Mouse (Mus musculus): Measurements from ENCODE around the gene Prdx4. TPM values are rescaled to one million over a fixed set of nuclear protein-coding genes. Genes with fewer than 3 reads are reported as not detected.
"Not testable (repeated sequence)": the region's sequence is repeated elsewhere in the genome, so short reads cannot be mapped to it uniquely, and the experiment has no call there.

The Prdx4 gene
- 48.8 and 55.7 TPM in 2 replicates for total RNA-seq (2017)

DNA sequence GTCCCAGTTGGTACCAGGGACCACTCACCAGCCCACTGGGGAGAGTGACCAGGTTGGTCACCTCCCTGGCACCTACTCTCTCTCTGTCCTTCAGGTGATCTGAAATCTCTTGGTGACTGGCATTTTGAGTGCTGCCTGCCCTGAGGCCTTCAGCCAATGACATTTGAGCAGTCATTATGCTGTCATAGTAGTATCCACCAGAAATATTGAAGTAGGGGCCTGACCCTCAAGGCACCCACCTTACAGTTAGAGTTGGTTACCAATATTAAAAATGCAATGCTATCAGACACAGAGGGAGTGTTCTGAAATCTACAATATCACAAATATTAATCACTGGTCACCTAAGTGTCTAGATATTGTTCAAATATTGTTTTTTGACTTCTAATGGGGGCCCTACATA, at the start of gene Prdx4:
Prdx4 (minus strand) TSS at position 101 of the 400 bp plus-strand sequence.
- ATAC-seq (replicated peaks; ENCODE audit: low read depth, poor library complexity, severe bottlenecking) = no peak

DNA sequence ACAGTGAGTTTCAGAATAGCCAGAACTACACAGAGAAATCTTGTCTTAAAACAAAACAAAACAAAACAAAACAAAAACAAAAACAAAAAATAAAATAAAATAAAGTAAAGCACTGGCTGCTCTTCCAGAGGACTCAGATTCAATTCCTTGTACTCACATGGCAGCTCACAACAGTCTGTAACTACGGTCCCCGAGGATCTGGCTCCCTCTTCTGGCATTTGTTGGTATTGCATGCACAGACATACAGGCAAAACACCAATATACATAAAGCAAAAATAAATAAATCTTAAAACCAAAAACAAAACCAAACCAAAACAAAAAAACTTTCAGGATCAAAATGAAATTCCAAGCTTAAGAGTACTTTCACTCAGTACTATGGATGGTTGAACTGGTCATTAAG, 36.0 kb upstream of the Prdx4 start:
- ATAC-seq (replicated peaks; ENCODE audit: low read depth, poor library complexity, severe bottlenecking) = peak; percentile 82

DNA sequence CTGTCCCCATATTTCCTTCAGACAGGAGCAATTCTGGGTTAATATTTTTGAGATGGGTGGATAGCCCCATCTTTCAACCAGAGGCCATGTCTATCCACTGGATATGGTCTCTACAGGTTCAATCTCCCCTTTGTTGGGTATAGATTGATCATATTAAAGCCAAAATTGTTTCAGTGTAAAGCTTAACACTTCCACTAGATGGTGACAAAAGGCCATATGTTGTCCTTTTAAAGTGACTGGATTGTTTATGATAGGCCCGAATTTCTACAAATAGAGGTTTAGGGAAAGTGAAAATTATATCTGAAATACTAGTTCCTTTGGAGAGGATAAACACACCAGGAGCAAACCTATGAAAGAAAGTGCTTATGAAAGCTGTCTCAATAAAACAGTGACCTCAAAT, 34.9 kb upstream of the Prdx4 start:
- ATAC-seq (replicated peaks; ENCODE audit: low read depth, poor library complexity, severe bottlenecking) = 0 out of 2 replicates have a peak, but pooled peaks have one; percentile 50

DNA sequence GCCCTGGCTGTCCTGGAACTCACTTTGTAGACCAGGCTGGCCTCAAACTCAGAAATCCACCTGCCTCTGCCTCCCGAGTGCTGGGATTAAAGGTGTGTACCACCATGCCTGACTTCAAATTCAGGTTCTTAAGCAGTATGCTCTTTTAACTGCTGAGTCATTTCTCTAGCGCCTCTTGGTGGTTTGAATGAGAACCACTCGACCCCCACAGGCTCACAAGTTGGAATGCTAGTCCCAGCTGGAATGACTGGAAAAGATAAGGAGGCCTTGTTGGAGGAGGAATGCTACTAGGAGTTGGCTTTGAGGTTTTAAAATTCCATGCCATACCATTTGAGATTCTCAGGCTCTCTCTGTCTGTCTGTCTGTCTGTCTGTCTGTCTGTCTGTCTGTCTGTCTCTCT, 29.6 kb upstream of the Prdx4 start:
- not testable (repeated sequence) for ATAC-seq (replicated peaks; ENCODE audit: low read depth, poor library complexity, severe bottlenecking)

DNA sequence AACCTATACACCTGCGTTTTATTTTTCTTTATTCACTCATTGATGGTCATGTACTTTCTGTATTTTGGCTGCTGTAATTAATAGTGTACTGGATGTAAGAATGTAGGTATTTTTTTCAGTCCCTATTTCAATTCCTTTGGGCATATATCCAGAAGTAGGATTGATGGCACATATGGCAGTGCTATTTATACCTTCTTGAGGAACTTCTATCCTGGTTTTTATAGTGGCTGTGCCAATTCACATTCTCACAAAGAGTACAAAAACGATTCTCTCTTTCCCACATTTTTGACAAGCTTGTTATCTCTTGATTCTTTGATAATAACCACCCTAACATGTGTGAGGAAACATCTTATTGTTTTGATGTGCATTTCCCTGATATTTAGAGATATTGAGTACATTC, 24.5 kb upstream of the Prdx4 start:
- no peak for ATAC-seq (replicated peaks; ENCODE audit: low read depth, poor library complexity, severe bottlenecking)

DNA sequence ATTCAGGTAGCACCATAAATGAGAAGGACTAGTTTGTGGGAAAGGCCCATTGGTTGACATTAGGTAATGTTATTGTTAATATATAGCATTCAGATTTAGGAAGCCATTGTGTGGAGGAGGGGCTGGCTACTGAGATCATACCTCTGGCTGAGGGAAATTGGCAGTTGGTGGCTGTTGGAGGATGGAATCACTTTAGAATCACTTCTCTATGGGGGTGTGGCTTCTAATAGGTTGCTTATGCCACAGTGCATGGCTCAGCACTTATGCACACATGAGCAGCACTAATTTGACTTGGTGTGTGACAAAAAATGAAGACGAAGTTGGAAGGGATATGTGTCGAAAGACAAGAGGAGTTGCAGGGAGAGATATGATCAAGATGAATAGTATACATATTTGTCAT, 5.7 kb upstream of the Prdx4 start:
- ATAC-seq (replicated peaks; ENCODE audit: low read depth, poor library complexity, severe bottlenecking) = peak; percentile 50; the same call in 1 of the 2 replicates

DNA sequence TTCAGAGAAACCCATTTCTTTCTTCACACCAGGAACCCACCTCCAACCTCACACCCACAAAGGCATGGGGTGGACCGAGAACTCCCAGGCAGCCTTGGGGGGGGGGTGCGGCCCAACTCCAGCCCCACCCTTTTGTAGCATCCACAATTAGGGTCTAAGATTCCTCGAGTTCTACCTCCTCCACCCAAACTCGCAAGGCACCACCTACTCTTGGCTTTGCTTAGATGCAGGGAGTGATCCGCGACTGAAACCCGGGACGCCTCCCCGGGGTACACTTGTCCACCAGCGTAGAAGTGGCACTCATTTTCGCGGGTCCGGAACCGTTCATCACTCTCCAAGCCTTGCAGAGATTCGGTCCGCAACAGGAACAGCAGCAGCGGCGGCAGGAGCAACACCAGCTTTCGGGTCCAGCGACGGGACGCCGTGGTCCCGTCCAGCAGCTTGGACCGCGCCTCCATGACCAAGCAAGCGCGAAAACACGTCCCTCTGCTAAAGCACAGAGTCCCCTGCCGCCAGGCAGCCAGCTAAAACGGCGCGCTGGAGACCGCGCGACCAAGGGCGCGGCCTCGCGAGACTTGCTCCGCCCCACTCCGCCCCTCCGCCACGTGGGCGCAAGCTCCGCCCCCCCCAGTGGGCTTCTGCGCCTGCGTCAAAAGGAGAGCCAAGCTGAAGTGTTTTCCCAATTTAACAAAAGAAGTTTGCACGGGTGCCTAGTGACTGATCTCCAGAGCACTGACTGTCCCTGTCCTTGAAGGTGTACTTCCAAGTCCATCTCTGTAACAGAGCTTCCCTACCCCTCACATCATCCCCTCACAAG, 2.4 kb downstream of the Prdx4 start:
- peak; percentile 93 for ATAC-seq (replicated peaks; ENCODE audit: low read depth, poor library complexity, severe bottlenecking)

DNA sequence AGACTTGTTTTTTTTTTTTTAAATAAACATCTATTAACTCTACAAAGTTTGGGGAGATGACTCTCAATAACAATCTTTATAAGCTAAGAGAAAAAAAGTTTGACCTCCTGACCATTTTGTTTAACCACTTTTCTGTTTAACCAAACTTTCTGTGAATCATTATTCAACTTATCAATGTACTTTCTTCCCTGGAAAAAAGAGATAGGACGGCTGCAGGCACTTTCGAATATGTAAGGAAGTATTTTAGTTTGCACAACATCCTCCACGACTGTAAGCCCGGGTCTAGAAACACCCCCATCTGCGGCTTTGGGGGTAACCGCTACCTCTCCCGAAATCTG, 3.0 kb downstream of the Prdx4 start:
- ATAC-seq (replicated peaks; ENCODE audit: low read depth, poor library complexity, severe bottlenecking) = no peak

DNA sequence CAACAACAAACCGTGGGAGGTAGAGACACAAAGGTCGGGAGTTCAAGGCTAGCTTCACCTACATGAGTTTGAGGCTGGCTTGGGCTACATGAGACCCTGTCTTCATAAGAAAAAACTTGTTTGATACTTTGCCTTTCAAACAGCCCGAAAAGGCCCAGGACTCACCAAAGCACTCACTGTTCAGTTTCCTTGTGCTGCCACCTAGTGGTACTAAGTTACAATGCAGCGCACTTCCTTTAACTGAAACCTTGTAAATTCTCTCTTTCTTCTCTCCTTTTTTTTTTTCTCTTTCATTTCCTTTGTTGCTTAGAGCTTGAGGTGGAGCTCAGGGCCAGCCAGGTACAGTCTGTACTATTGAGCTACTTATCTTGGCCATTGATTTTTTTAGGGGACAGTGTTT, 22.5 kb downstream of the Prdx4 start:
- ATAC-seq (replicated peaks; ENCODE audit: low read depth, poor library complexity, severe bottlenecking) = peak; percentile 91

DNA sequence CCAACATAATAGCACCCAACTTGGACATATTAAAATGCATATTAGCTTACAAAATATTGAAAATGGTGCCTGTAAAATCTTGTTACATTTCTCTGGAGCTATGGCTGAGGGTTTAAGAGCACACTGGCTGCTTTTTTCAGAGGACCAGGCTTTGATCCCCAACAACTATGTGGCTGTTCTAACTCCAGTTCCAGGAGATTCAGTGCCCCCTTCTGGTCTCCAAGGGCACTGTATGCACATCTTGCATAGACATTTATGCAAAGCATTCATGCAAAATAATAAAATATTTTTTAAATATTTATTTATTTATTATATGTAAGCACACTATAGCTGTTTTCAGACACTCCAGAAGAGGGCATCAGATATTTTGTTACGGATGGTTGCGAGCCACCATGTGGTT, 34.2 kb downstream of the Prdx4 start:
- ATAC-seq (replicated peaks; ENCODE audit: low read depth, poor library complexity, severe bottlenecking) = peak; percentile 62; the same call in 1 of the 2 replicates

DNA sequence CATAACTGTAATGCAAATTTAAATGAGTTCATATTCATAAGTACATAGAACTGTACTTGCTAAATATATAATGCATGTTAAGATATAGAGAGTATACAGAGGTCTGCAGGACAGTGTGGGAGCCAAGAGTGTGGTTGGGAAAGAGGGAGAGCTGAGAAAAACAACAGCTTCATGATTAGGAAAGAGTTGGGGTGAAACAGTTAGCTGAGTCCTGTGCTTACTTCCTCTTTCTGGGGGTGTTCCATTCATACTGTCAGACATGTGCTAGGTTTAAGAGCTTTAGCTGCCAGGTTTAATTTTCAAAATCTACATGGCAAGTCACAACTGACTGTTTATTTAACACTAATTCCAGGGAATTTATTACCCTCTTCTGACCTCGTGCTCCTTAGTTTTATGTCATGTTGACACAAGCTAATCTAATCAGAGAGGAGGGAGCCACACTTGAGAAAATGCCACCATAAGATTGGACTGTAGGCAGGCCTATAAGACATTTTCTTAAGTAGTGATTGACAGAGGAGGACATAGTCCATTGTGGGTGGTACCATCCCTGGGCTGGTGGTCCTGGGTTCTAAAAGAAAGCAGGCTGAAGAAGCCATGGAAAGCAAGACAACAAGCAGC, 60.0 kb downstream of the Prdx4 start:
- ATAC-seq (replicated peaks; ENCODE audit: low read depth, poor library complexity, severe bottlenecking) = peak; percentile 100

DNA sequence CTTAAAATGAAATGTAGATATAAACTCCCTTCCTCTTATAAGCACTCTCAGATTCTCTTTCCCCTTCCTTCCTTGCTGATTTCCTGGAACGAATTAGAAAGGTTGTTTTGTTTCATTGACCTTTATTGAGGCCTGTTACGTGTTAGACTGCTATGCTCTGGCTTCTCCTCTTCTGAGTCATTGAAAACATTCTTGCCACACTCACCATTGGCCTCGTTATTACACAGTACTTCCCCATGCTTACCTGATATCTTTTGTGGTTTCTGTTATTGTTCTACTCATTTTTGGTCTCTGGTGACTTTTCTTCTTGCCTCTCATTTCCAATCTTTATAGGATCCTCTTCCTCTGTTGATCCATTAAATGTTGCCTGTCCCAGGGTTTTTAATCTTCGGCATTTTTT, 62.1 kb downstream of the Prdx4 start:
- 0 out of 2 replicates have a peak, but pooled peaks have one; percentile 40 for ATAC-seq (replicated peaks; ENCODE audit: low read depth, poor library complexity, severe bottlenecking)

Other genes with a start within 250 kb of the Prdx4 start
- gene Magea2, start 247.1 kb downstream of the Prdx4 start, total RNA-seq (2017) = not detected in 2 replicates
- gene Cldn34b2, start 212.3 kb downstream of the Prdx4 start, total RNA-seq (2017) = not detected in 2 replicates
- gene Sat1, start 124.3 kb downstream of the Prdx4 start, total RNA-seq (2017) = 91.7 and 99.2 TPM in 2 replicates
- gene Acot9, start 78.3 kb downstream of the Prdx4 start, total RNA-seq (2017) = 29.0 and 47.8 TPM in 2 replicates